Mouse (Mus musculus) midbrain, postnatal 0 days (tissue): Measurements from ENCODE around the gene Ovca2. TPM values are rescaled to one million over a fixed set of nuclear protein-coding genes. Genes with fewer than 3 reads are reported as not detected.

Experiments used
- ATAC-seq: fragments of 200-750 bp; cut with Nextera tagmentation; 2 replicates; pipeline ENCODE4 v1.8.0; 2017; ENCODE audit warnings: moderate number of reproducible peaks, mild to moderate bottlenecking, moderate TSS enrichment, moderate library complexity; ENCODE audit not compliant: low FRiP score
- DNase-seq: peaks from one replicate; pipeline ENCODE4 v3.0.0-alpha.2; 2015; ENCODE audit warnings: low spot score
- H3K27ac ChIP-seq: fragments of 300-500 bp; sonication (generic); 2 replicates; pipeline ENCODE4 v1.5.1; 2014; ENCODE audit warnings: low read depth, mild to moderate bottlenecking, low read length, mixed read lengths
- H3K27me3 ChIP-seq: fragments of 300-500 bp; sonication (generic); 2 replicates; pipeline ENCODE4 v1.6.1; 2014; ENCODE audit warnings: low read length, control low read depth, mixed read lengths; ENCODE audit not compliant: insufficient read depth
- H3K36me3 ChIP-seq: fragments of 300-500 bp; sonication (generic); 2 replicates; pipeline ENCODE4 v1.6.1; 2014; ENCODE audit warnings: low read length, control low read depth, mixed read lengths; ENCODE audit not compliant: insufficient read depth
- H3K4me1 ChIP-seq: fragments of 300-500 bp; sonication (generic); 2 replicates; pipeline ENCODE4 v1.6.1; 2014; ENCODE audit warnings: mild to moderate bottlenecking, control low read depth, antibody characterized with exemption, low read length, mixed read lengths; ENCODE audit not compliant: insufficient read depth
- H3K4me2 ChIP-seq: fragments of 300-500 bp; sonication (generic); 2 replicates; pipeline ENCODE4 v1.6.1; 2014; ENCODE audit warnings: low read depth, mild to moderate bottlenecking, low read length, mixed read lengths; ENCODE audit not compliant: poor library complexity, severe bottlenecking
- H3K4me3 ChIP-seq: fragments of 300-500 bp; sonication (generic); 2 replicates; pipeline ENCODE4 v1.5.1; 2014; ENCODE audit warnings: low read depth, mild to moderate bottlenecking, low read length, moderate library complexity
- H3K9ac ChIP-seq: fragments of 300-500 bp; sonication (generic); replicated peaks from 2 replicates; pipeline ENCODE4 v1.6.1; 2014; ENCODE audit warnings: mild to moderate bottlenecking, low read length, moderate library complexity, mixed read lengths; ENCODE audit not compliant: poor library complexity, severe bottlenecking
- H3K9me3 ChIP-seq: fragments of 300-500 bp; sonication (generic); 2 replicates; pipeline ENCODE4 v1.6.1; 2016; ENCODE audit warnings: low read length, control low read depth
- CTCF ChIP-seq: IDR thresholded peaks from 2 replicates; pipeline ENCODE4 v1.5.1; 2016; ENCODE audit warnings: antibody characterized with exemption, mild to moderate bottlenecking
- whole genome bisulfite sequencing: fragments of 180-500 bp; shearing (Covaris S2); extraction: QIAGEN DNeasy Blood & Tissue Kit; methylation state at CpG from one replicate; pipeline ENCODE4 v1.1.7; 2014; 5-methylcytosine and 5-hydroxymethylcytosine counted together
- polyA plus RNA-seq: library from polyadenylated mRNA; unstranded; fragments of >200 nt; fragmentation: Nextera tagmentation; extraction: Ambion mirVana; gene quantifications from 2 replicates; pipeline ENCODE4 v1.2.1, GENCODE M21; 2015
- total RNA-seq: library from RNA; depleted of rRNA; stranded (reverse); fragments of >200 nt; gene quantifications from 2 replicates; pipeline ENCODE4 v1.2.3, GENCODE M21; 2014

Ovca2 gene
- total and polyA plus RNA-seq, 2 experiments from 2014 or later, result 10.4 to 26.0 TPM

DNA sequence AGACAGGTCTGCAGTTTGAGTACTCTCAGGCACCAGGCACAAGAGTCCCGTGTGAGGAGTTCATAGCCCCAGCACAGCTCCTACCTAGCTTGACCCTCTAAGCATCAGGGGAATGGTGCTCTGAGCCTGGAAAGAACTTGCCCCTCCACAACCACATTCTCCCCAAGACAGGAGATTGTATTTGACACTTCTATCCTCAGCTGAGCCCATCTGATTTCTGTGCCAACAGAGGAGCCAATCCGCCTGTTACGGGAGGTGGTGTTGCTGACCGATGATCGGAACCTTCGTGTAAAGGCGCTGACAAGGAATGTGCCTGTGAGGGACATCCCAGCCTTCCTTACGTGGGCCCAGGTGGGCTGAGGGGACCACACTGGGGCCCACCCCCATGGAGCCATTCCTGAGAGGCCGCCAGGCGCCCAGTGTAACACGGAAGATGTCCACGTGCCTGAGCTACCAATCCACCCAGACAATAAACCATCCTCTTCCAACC, 16.0 kb downstream of the Ovca2 start:
- 91% methylated on average over 12 of the region's 12 CpGs for WGBS

DNA sequence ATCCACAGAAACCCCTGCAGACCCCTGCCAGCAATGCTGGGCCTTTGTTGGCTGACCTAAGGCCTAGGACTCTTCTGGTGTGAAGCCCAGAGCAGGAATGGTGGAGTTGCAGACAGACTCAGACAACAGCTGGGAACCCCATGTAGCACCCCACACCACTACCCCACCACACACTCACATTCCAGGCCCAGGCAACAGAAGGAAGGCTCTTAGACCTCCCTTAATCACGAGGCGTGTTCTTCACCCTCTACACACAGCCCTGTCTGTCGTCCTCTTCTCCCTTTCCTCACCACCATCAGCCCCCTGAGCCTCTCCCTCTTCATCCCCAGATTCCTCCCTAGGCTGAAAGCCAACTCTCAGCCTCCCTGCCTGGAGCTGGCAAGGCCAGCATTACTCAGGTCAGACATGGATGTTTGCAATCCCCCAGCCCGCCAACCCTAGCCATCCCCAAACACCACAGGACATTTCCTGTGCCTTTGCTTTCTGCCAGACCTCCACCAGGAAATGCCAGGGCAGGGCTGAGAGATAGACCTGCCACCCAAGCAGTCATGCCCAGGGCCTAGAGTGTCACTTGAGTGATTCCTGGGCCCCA, 17.1 kb downstream of the Ovca2 start:
- no peak for TF ChIP-seq CTCF
- Histone ChIP-seq H3K36me3 (peaks cover 22% of the 10 kb centered on the region), H3K27ac (no peak overlapping the region), H3K27me3 (peaks cover 37% of the 10 kb centered on the region), H3K4me2 (no peak overlapping the region), H3K9me3 (no peaks in the 10 kb centered on the region), H3K4me3 (no peak overlapping the region), H3K9ac (no peak overlapping the region), H3K4me1 (no peaks in the 10 kb centered on the region)
- WGBS, result 78% methylated on average over 4 of the region's 4 CpGs
- DNase-seq (no peak), ATAC-seq (no peak)

More for the DNA sequence above, 16.0 kb downstream of the Ovca2 start:
- Histone ChIP-seq H3K27ac (no peak overlapping the region), H3K9ac (no peak overlapping the region), H3K27me3 (peaks cover 41% of the 10 kb centered on the region), H3K9me3 (no peaks in the 10 kb centered on the region), H3K36me3 (peaks cover 22% of the 10 kb centered on the region), H3K4me3 (no peak overlapping the region), H3K4me2 (no peak overlapping the region), H3K4me1 (no peaks in the 10 kb centered on the region)
- ATAC-seq (no peak), DNase-seq (no peak)
- TF ChIP-seq CTCF, result no peak

DNA sequence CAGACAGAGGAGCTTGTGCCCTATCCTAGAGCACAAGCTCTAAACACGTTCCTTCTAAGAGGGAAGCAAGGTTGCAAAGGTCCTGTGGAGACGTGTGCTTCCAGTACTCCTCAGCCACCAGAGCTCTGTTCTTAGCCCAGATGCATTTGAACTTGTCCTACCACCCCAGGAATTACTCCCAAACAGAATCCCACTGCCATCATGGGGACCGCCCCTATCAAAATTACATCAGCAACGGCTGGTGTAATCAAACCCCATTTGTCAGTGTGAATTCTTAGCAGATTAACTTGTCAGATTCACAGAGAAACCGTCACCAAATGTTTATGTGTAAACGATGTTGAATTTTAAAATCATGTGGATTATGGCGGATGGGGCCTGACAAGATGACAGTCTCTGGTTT, 17.7 kb downstream of the Ovca2 start:
- ATAC-seq, result no peak
- TF ChIP-seq CTCF, result no peak
- no peak for DNase-seq
- H3K4me1 ChIP-seq, result no peaks in the 10 kb centered on the region
- 88% methylated on average over 7 of the region's 7 CpGs for WGBS
- no peaks in the 10 kb centered on the region for H3K9me3 ChIP-seq
- H3K9ac ChIP-seq, result no peak overlapping the region
- H3K36me3 ChIP-seq, result peaks cover 27% of the 10 kb centered on the region
- H3K27me3 ChIP-seq, result peaks cover 33% of the 10 kb centered on the region
- no peak overlapping the region for H3K4me2 ChIP-seq
- H3K27ac ChIP-seq, result no peak overlapping the region
- H3K4me3 ChIP-seq, result no peak overlapping the region

DNA sequence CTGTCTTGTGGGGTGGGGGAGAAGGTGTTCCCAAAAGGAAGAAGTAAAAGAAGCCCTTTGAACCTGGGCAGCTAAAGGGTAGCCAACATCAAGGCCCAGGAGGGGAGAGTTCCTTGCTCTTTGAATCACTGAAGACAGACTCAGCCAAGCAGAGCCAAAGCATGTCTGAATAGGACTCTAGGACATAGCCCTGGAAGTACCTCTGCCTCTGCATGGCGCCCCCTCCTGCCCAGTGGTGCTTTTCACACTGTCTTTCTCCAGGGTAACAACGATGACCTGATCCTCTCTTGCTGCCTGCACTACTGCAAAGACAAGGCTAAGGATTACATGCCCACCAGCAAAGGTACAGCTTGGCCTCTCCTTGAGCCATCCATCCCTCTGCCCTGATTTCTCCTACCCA, 19.1 kb downstream of the Ovca2 start:
- WGBS, result 66% methylated on average over 2 of the region's 2 CpGs
- Histone ChIP-seq H3K9ac (no peak overlapping the region), H3K9me3 (no peaks in the 10 kb centered on the region), H3K27ac (no peak overlapping the region), H3K4me3 (no peak overlapping the region), H3K27me3 (peaks cover 19% of the 10 kb centered on the region), H3K4me1 (no peaks in the 10 kb centered on the region), H3K36me3 (peaks cover 27% of the 10 kb centered on the region), H3K4me2 (no peak overlapping the region)
- TF ChIP-seq CTCF, result peak; percentile 49
- ATAC-seq (no peak), DNase-seq (no peak)

DNA sequence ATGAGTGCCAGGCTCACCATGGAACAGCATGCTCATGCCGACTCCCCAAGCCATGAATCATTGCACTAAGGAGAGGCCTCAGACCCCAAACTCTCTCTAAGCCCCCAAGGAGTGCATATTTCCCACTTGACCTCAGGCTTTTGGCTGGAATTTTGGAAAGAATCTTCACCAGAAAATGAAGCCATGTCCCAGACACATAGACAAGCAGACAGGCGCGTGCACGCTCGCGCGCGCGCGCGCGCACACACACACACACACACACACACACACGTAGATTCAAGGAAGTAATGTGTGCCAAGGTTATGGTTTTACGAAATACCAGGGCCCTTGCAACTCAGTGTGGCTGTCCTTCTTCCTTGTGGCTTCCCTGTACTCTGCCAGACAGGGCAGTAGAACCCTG, 20.2 kb downstream of the Ovca2 start:
- no peak for TF ChIP-seq CTCF
- no peak overlapping the region for H3K9ac ChIP-seq
- H3K4me3 ChIP-seq, result no peak overlapping the region
- peaks cover 25% of the 10 kb centered on the region for H3K36me3 ChIP-seq
- no peak overlapping the region for H3K4me2 ChIP-seq
- H3K27ac ChIP-seq, result no peak overlapping the region
- WGBS, result 96% methylated on average over 14 of the region's 14 CpGs
- DNase-seq, result no peak
- ATAC-seq, result no peak
- H3K27me3 ChIP-seq, result peaks cover 8% of the 10 kb centered on the region; the same call in 1 of the 2 replicates
- H3K9me3 ChIP-seq, result no peaks in the 10 kb centered on the region
- H3K4me1 ChIP-seq, result no peaks in the 10 kb centered on the region

DNA sequence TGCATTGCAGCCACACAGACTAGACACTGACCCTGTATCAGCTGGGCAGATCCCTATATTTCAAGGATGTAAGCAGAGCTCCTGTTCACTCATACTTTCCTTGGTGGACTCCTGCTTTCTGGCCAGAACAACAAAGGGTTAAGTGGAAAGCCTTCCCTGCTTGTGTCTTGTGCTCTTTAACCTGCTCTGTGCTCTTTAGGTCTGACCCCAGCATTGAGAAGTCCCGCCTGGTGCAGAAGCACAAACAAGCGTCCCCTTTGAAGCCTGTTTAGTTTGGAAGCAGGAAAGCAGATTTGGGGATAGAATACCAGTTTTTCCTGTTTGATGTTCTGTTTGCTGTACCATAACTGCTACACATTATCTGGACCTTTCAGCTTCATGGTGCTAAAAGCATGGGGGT, 20.7 kb downstream of the Ovca2 start:
- no peak for TF ChIP-seq CTCF
- H3K9ac ChIP-seq, result no peak overlapping the region
- peaks cover 3% of the 10 kb centered on the region; the same call in 1 of the 2 replicates for H3K27me3 ChIP-seq
- H3K4me3 ChIP-seq, result no peak overlapping the region
- H3K36me3 ChIP-seq, result peaks cover 20% of the 10 kb centered on the region
- no peak overlapping the region for H3K4me2 ChIP-seq
- H3K4me1 ChIP-seq, result no peaks in the 10 kb centered on the region
- no peaks in the 10 kb centered on the region for H3K9me3 ChIP-seq
- no peak overlapping the region for H3K27ac ChIP-seq
- ATAC-seq (no peak), DNase-seq (no peak)
- WGBS, result 73% methylated on average over 2 of the region's 2 CpGs
